Mouse (Mus musculus): ENCODE measurements at regions not wholly inside any gene's neighbourhood (a gene's known extent, or its start where the extent isn't known, plus 50 kb on each side); places are given as distances from the start of the nearest gene placed in this dataset.

GRCm38 (mm10) chr12:109694801-109695430 is 94.8 kb upstream of the Rtl1 start:
- TF ChIP-seq CTCF (IDR thresholded peaks at IDR 0.05; ENCODE audit: low read depth) (no peak), EP300 (IDR thresholded peaks at IDR 0.05; ENCODE audit: low read depth) (no peak)

Measured in liver, postnatal 0 days (tissue).